Mouse (Mus musculus) heart, adult 2 months (tissue): ENCODE measurements at regions not wholly inside any gene's neighbourhood (a gene's known extent, or its start where the extent isn't known, plus 50 kb on each side); places are given as distances from the start of the nearest gene placed in this dataset.
A peak's percentile ranks its signal among the peaks of the same experiment; 100 is the strongest.

Experiments
- EP300 ChIP-seq: fragments of 200-500 bp; IDR thresholded peaks from 2 replicates; pipeline ENCODE4 v1.6.1; 2011; ENCODE audit warnings: low read depth, low read length, control low read depth; ENCODE audit not compliant: insufficient read depth
- POLR2A ChIP-seq: fragments of 200-500 bp; IDR thresholded peaks from 2 replicates; pipeline ENCODE4 v1.6.1; 2011; ENCODE audit warnings: mild to moderate bottlenecking, low read depth, low read length, control low read depth; ENCODE audit not compliant: insufficient read depth

DNA sequence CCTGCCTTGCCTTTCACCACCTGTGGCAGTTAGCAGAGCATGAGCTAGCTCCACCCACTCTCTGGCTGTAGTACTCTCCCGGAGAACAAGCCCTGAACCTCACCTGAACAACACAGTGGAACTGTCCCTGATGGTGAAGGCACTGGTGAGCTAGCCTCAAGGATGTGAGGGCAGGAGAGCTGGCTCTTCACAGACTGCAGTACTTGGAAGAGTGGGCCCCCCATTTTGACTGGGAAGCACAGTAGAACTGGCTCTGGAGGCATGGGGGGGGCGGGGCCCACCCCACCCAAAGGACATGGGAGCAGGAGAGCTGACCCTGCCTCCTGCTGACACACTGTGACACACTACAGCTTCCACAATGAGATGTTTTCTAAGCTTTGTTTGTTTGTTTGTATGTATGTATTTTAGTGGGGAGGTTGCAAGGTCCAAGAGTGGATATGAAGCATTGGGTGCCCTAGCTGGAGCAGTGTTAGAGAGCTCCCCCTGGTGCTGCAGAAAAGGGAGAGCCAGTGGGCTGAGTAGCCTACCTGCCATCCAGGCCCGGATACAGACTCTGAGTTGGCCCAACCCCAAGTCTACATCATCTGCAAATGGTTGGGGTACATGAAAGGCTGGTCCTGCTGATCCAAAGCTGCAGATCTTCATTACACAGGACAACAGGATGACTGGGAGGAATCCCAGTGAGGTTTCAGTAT, 86.4 kb upstream of the Galnt15 start:
- TF ChIP-seq EP300 (peak; percentile 71; the same call in 1 of the 2 replicates), POLR2A (no peak)
